Mouse (Mus musculus): ENCODE measurements around the gene Fank1.
A peak's percentile ranks its signal among the peaks of the same experiment; 100 is the strongest.
"Not testable (repeated sequence)": the region's sequence is repeated elsewhere in the genome, so short reads cannot be mapped to it uniquely, and the experiment has no call there.

The Fank1 gene

DNA sequence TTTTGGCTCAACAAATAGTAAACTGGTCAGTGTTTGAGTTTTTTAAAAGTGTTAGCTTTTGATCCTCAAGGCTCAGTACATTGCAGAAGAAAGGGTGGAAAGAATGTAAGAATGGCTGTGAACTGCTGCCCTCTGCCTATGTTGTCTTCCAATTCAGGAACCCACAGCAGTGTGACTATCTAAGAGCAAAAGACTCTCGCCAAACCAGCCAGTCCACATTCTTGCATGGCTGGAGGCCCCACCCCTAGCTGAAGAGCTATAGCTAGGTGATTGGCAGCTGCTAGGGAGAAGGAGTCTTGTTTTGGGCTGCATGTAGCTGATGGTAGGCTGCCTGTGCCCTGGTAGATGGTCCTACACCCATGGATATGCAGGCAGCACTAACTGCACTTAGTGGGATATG lies 70.5 kb downstream of the Fank1 start:
- no peak for DNase-seq

DNA sequence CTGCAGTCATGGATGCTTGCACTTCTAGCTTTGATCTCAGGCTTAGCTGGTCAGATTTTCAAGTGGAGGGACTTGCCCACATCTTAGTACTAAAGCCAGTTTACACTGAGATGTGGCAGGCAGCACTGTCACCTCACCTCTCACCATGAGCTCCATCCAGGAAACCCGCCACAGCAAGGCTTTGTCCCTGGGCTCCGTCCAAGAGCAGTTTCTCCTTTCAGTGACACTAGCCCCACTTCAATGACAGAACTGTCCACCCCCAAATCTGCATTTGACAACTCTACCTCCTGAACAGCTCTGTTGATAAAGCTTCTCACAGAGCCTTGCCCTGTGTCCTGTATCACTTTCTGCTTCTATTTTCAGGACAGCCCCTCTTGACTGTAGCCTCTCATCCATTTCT lies 71.5 kb downstream of the Fank1 start:
- DNase-seq = no peak

DNA sequence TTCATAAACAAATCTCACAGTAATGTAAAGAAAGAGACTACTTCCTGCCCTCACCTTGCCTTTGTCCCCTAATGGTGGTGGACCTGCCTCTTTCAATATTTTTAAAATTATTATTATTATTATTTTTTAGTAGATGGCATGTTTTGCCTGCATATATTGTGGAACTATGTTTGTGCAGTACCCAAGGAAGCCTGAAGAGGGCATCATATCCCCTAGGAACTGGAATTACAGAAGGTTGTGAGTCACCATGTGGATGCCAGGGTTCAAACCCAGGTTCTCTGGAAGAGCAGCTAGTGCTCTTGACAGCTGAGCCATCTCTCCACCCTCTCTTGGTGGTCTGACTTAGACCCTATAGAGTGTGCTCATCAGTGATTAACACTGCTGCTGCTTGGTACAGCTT lies 74.1 kb downstream of the Fank1 start:
- no peak for DNase-seq

DNA sequence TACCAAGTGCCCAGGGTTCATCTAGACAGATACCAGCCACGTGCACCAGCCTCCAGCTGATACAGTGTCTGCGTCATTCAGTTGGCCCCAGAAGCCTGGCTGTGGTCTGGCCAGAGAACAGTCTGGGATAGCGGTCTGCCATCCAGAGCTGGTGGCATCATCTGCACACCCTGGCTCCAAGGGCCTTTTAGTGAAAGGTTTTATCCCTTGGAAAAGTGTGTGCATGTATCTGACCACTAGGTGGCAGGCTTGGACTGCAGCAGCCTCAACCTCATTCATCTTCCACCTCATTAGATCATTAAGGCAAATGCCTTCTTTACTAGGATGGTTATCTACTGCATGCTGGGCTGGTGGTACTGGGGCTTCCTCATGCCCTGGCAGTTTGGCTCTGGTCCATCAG lies 79.6 kb downstream of the Fank1 start:
- DNase-seq = peak; percentile 76

DNA sequence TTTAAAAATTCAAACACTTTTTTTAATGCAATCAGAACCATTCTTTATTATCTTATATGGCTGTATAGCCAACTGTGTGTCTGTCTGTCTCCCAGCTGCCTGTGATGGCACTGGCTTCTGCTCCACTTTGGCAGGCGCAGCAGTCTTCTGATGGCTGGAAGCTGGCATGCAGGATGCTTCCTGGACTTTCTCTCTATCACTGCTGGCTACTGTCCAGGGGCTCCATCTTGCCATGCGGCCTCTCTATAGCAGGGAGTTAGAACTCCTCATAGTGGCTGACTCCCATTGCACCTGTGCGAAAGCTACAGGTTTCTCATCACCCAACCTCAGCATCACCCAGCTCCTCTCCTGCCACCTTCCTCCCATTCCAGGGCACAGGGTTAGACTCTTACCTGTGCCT lies 81.8 kb downstream of the Fank1 start:
- DNase-seq = no peak

DNA sequence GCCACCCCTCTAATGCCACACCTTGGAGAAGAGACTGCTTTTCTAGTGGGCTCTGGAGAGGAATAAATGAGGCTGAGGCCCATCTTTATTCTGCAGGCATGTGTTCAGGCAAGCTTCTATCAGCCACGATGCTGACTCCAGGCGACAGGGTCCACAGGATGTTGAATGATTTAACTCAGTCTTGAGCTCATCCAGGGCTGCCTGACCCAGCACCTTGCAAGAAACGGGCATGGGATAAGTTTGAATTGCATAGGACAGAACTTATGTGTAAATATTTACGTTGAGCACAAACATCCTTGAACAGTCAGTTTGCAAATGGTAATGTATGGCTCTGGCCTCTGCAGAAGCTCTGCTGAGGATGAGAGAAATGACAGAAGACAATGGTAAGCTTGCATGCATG lies 82.9 kb downstream of the Fank1 start:
- no peak for DNase-seq

DNA sequence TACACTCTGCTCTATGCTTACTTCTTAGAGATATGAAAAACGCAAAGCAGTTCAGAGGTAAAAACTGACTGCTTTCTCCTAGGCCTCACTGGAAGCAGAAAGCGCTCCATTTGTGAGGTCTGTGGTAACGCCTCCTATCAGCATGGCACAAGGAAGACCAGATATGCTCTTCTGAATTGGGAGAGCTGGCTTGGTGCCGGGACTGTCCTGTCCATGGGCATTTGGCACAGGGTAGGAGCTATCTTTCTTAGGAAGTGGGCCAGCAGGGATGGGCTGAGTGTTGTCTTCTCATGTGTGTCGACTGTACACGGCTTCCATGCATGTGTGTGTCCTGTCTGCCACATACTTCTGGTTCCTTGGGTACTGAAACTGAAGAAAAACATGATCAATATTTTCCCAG lies 85.6 kb downstream of the Fank1 start:
- no peak for DNase-seq

DNA sequence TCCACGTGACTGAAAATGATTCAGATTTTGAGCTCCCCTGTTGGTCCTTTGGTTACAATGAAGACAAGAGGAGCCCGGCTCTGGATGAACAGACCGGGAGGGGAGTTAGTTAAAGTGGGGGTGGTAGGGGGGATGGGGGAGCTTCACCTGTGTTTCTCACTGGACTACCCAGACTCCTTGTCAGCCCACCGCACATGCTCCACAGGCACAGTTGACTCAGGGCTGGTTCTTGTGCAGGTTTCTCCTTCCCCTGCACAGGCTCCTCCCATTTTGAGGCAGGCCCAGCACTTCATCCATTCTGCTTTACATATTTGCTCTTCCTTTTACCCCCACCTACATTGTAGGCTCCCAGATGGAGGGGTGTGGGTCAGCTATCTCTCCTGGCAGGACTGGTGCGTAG lies 86.1 kb downstream of the Fank1 start:
- no peak for DNase-seq

DNA sequence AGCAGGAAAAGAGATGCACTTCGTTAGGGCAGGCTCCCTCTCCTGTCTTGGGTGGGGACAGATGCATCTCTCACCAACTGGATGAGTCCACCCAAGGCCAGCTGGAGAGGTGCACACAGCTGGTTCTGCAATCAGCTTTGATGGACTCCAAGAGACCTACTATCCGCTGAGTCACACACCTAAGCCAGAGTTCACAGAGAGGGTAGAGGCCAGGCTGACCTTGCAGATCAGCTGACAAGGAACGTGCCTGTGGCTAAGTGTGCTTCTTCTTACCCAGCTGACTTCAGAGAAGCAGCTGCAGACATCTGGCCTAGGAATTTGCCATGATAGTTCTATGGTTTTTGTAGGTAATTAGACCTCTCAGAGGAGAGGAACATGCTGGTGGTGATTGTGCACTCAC lies 86.5 kb downstream of the Fank1 start:
- DNase-seq = no peak

DNA sequence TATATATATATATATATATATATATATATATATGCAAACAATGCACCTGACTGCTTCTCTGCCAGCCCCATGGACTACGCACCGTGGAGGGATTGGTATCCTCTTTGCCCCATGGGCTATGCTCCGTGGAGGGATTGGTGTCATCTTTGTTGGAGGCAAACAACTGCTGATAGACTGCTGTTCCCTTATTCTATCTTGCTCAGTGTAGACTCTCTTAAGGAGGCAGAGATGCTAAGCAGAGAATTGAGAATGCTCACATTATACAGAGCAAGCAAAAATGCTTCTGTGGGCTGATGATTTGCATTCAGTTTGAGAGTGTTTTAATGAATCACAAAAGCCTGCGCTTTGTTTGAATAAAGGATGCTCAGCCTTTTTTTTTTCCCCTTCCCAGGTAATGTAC lies 87.0 kb downstream of the Fank1 start:
- DNase-seq = no peak

DNA sequence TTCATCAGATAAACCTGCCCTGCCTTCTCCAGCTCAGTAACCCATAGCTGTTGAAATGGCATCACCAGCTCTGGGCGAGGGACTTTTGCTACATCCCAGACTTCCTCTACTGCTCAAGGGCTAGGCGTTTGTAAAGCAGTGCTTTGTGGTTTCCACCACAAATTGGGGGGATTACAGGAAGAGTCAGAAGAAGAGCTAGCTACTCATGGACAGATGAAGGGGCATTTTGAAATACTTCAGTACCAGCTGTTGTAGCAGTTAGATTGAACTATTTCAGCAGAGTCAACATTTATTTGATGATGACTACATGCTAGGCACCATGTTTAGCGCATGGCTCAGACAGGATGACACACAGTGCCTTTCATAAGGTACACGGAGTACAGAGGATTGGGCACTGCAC lies 93.6 kb downstream of the Fank1 start:
- no peak for DNase-seq

DNA sequence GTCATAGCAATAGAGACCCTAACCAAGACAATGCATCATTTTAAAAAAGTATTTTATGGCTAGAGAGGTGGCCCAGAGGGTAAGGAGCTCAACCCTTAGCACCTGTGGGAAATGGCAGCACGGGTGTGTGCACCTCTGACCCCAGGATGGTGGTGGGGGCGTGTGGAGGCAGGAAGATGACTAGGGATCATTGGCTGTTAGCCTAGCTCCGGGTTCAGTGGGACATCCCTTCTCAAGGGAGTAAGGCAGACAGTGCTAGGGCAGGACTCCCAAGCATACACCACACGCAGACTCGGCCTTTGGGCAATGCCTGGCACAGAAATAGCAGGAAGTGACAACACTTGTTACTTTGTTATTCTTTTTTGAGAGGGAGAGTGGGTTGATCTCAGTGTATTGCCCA lies 96.0 kb downstream of the Fank1 start:
- DNase-seq = no peak

DNA sequence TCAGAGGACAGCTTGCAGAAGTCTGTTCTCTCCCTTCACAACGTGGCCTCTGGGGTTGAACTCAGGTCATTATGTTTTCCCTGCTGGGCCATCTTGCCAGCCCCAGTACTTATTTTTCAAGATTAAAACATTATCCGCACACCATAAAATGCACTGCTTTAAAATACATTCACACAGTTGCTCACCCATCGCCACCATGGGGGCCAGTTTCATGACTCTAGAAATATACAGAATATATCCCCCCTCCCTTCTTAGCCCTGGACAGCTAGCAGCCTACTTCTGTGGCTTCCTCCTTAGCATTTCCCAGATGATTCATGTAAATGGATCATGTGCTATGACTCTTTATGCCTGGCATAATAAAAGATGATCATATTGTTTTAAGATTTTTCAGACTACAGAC lies 99.5 kb downstream of the Fank1 start:
- no peak for DNase-seq

DNA sequence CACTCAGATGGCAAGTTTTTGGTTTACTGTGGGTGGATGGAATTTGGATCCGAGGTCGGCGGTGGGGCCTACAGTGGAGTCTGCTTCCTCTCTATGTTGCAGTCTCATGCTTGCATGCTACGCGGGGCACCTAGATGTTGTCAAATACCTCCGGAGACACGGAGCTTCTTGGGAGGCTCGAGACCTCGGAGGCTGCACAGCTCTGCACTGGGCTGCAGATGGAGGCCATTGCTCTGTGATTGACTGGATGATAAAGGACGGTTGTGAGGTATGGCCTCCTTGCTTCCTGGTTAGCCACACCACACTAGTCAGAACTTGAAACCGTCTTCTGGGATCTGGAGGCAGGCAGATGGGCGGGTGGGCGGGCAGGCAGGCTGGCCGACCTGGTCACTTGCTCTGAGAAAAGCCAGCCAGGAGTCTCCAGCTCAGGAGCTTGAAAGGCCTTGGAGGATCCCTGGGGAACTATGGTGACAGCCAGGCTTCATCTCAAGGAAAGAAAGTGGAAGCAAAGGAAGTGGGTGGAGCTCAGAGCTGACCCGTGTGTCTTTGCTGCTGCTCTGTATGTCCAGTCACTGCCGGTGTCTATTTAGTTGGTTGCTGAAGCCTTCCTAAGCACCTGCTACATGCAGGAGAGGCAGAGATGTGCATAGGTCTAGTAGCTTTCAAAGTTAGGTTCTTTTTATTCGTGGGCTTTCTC lies 100.1 kb downstream of the Fank1 start:
- DNase-seq = no peak

DNA sequence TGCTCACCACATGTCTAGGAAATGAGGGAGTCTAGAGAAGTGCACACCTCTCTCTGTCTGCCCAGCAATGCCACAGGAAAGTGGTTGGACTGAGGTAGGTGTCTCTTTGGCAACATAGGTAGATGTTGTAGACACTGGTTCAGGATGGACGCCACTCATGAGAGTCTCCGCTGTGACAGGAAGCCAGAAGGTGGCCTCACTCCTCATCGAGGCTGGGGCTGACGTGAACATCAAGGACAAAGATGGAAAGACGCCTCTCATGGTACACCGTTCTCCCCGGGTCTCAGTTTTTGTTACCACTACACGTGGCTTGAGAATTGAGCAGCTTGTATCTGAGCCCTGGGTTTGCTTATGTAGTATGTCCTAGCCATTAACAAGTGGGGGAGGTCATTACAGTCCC lies 103.1 kb downstream of the Fank1 start:
- no peak for DNase-seq

DNA sequence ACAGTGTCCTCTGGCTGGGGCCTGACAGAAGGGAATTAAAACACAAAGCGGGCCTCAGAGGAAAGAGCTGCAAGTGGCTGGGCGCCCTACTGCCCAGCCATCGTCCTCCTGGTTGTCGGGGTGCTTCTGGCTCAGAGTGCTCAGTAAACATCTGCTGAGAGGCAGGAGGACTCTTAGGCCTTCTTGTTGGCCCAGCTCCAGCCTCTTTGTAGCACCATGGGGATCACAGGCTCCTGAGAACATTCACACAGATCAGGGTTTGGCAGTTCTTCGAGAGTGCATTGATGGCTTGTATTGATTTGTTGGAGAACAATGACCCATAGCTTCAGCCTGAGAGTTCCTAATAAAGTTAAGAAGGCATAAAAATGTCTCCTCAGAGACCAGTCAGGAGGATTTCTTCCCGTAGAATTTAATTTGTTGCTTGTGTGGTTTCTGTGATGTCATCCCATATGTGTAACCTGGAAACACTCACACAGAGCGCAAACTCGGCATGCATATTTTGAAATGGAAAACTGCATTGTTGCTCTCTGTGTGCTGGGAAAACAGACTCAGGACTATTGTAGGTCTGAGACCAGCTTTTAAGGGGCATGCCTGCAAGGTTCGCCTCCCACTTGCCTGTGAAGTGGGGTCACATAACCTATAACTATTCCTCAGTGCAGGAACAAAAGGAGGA lies 108.2 kb downstream of the Fank1 start:
- not testable (repeated sequence) for DNase-seq

DNA sequence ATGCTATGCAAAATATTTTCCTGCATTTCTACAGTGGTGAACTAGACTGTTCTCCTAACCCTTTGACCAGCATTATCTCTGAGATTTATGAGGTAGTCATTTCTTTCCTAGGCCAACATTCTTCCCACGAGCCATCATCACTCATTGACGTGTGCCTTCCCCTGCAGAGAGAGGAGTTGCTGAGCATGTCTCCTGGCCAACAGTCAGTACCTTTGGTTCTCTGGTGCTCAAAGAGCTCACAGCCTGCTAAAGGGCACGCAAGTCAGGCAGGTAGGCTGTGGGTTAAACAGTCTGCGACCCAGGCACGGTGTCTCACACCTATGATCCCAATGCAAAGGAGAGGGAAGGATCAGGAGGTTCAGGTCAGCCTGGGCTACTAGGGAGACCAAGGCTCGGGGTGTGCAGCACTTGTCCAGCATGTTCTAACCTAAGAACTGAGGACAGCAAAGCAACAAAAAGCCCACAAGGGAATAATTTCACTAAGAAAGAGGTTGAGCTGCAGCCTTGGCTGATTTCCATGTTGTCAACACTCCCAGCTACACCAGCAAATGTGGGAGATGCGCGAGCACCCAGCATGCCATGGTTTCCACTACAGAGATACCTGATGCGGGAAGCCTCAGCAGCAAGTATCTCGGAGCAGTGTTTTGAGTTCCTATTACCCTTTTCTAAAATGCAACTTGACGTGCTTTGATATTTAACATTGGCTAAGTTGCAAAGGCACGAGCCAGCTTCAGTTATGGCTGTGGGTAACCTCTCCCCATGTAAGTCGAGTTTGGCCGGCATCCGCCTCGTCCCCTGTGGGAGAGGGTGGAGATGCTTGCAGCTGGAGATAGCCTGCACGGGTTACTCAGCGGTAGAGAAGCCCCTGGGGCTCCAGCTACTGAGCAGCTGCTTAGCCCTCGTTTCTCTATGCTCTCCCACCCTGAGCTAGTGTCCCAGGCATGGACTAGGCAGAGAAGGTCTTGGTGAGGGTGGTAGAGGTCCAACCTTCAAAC lies 112.6 kb downstream of the Fank1 start:
- DNase-seq = no peak

DNA sequence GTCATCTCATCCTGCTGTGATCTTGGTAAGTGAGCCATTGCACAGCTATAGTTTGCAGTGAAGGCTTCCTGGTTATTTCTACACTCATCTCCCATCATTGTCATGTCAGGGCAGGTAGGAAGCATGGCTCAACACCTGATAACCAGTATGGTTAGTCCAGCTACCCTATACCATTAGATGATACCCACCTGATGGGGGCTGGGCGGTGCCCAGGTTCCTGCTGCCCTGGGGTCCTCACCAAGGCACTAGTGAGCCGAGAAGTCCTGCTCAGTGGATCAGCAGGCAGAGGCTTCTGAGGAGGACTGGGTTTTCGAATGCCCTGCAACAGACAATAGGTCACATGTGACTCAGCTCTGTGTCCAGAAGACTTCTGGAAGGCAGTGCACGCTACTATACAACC lies 113.3 kb downstream of the Fank1 start:
- no peak for DNase-seq

DNA sequence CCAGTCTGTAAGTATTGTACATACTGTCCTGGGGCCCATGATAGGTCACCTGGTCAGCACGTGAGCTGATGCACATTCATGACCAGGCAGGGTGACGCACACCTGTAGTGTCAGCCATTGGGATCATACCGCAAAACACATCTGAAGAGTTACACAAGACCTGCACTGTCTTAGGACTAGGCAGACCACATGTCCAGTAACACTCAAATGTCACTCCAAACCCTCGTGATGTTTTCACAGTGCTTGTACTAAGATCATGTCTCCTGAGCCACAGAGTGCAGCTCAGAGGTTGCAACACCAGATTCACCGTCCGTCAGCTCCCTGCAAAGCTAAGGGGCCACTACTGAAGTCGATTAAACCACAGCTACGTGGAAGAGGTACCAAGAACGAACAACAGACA lies 114.6 kb downstream of the Fank1 start:
- DNase-seq = no peak

DNA sequence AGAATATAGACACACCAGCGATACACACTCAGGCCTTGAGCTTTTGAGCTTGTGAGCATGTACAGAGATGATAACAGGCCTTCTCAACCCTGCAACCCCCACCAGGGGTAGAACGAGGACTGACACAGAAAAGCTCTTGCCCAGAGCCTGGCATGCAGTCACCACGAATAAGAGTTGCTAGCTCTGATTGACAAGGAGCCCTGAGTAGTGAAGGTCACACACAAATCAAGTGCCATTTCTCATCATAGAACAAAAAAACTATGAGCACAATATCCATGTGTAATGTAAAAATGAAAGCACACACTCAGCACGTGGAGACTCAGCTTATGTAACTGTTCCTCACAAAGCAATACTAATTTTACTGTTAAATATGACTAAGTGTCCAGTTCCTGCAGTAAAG lies 115.1 kb downstream of the Fank1 start:
- DNase-seq = no peak

DNA sequence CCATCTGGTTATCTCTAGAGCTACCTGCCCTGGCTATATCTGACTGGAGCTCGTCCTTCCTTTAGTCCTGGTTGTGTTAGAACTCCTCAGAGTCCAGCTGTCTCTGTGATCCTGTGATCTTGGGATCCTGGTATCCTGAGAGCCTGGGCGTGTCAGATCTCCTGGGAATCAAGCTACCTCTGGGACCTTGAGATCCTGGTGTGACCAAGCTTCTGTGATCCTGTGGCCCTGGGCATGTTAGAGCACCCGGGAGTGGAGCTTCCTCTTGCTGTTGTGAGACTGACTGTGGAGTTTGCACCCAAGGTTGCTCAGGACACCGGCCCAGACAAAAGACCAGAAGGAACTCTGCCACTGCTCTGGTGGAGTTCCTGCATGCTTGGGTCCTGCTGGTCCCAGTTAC lies 122.7 kb downstream of the Fank1 start:
- DNase-seq = no peak

DNA sequence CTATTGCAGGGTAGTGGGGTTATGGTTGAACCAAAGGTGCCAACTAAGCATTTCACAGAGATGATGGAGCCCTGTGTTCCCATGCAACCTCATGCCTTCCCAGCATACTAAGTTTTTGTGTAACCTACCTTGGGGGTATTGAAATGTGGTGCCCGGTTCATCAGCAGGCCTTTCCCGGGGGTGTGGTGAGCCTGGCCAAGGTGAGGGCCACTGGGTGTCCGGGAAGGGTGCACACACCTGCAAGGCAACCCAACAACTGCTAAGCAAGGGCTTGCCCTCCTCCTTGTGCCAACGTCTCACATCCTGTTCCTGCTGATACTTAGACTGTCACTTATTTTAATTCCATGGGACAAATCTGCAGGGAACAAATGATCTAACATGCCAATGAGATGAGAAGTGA lies 132.3 kb downstream of the Fank1 start:
- DNase-seq = no peak

DNA sequence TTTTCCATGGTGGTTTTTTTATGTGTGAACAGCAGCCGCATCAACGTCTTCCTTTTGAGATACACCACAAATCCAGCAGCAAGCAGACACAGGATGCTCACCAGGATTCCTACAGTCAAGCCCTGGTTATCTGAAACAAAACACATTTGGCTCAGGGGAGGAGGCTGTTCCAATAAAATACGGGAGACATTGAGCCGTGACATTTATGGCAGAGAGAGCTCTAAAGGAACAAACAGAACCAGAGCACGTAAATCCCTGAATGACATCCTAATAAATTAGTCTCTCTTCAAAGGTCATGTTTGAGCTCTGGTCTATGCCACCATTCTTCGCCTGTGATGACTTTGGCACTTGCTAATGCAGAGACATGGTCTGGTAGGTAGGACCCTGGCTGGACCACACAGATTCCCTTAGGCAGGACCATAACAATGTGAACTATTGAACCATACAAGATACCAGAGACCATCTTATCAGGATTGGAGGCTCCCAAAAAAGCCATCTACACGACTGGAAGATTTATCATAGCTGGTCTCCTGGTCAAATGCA lies 133.2 kb downstream of the Fank1 start:
- DNase-seq = no peak

DNA sequence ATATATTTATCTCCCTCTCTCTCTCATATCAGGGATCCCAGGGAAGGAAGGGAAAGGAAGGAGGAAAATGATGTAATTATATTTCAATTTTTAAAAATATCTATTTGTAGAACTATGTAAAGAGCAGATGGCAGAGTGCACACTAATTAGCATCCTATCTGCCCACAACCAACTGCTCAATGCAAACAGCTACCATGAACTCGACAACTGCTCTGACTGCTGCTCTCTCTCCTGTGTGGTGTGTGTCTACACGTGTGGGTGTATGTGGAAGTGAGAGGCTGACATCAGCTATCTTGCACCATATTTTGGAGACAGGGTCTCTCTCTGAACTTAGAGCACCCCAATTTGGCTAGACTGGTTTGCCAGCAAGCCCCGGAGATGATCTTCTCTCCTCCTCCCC lies 135.2 kb downstream of the Fank1 start:
- peak; percentile 33 for DNase-seq
